Mouse (Mus musculus) forebrain, embryonic 15.5 days (tissue): ENCODE measurements around the gene Emp1. TPM values are rescaled to one million over a fixed set of nuclear protein-coding genes. Genes with fewer than 3 reads are reported as not detected.
A peak's percentile ranks its signal among the peaks of the same experiment; 100 is the strongest.

Experiments
- ATAC-seq: fragments of 200-750 bp; cut with Nextera tagmentation; replicated peaks from 2 replicates; pipeline ENCODE4 v1.8.0; 2017; ENCODE audit warnings: mild to moderate bottlenecking, moderate TSS enrichment, moderate library complexity
- H3K27ac ChIP-seq: fragments of 300-500 bp; sonication (generic); replicated peaks from 2 replicates; pipeline ENCODE4 v1.5.1; 2015; ENCODE audit warnings: mild to moderate bottlenecking, inconsistent platforms
- H3K27me3 ChIP-seq: fragments of 300-500 bp; sonication (generic); 2 replicates; pipeline ENCODE4 v1.6.1; 2015; ENCODE audit warnings: inconsistent platforms
- H3K36me3 ChIP-seq: fragments of 300-500 bp; sonication (generic); 2 replicates; pipeline ENCODE4 v1.6.1; 2015; ENCODE audit warnings: mild to moderate bottlenecking, inconsistent platforms
- H3K4me1 ChIP-seq: fragments of 300-500 bp; sonication (generic); 2 replicates; pipeline ENCODE4 v1.6.1; 2015; ENCODE audit warnings: inconsistent platforms
- H3K4me2 ChIP-seq: fragments of 300-500 bp; sonication (generic); replicated peaks from 2 replicates; pipeline ENCODE4 v1.6.1; 2015; ENCODE audit warnings: mild to moderate bottlenecking, inconsistent platforms
- H3K4me3 ChIP-seq: fragments of 300-500 bp; sonication (generic); 2 replicates; pipeline ENCODE4 v1.5.1; 2015; ENCODE audit warnings: mild to moderate bottlenecking, inconsistent platforms
- H3K9ac ChIP-seq: fragments of 300-500 bp; sonication (generic); replicated peaks from 2 replicates; pipeline ENCODE4 v1.6.1; 2015; ENCODE audit warnings: mild to moderate bottlenecking, inconsistent platforms
- H3K9me3 ChIP-seq: fragments of 300-500 bp; sonication (generic); 2 replicates; pipeline ENCODE4 v1.6.1; 2016; ENCODE audit warnings: inconsistent platforms
- WGBS: fragments of 180-500 bp; shearing (Covaris S2); methylation state at CpG from one replicate; pipeline ENCODE4 v1.1.7; 2015; ENCODE audit warnings: mixed read lengths; 5-methylcytosine and 5-hydroxymethylcytosine counted together
- polyA plus RNA-seq: library from polyadenylated mRNA; unstranded; fragments of >200 nt; fragmentation: Nextera tagmentation; extraction: Ambion mirVana; gene quantifications from 2 replicates; pipeline ENCODE4 v1.2.1, GENCODE M21; 2015

The Emp1 gene
- polyA plus RNA-seq, 1 experiment from 2014 or later, result 5.6 TPM

DNA sequence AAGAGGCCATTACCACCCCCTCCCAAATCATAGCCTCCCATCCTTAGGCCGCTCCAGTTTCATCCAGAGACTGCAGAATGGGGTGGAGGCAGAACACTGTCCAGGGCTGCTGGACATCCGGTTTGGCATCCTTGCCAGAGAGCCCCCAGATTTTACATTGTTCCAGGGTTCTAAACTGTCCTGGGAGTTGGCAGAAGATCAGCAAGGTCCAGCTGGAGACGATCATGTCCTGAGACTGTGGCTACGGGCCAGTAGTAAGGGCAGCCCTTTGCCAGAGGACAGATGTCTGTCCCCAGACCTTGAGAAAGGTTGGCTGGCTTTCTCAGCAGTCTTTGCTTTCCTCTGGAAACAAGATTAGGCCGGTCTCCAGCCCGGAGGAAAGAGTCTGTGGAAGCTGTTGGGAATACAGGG is 2.6 kb downstream of the Emp1 start:
- no peaks in the 10 kb centered on the region for H3K36me3 ChIP-seq
- no peak overlapping the region for H3K4me2 ChIP-seq
- WGBS, result 76% methylated on average over 6 of the region's 6 CpGs
- H3K4me1 ChIP-seq, result peaks cover 30% of the 10 kb centered on the region
- H3K9me3 ChIP-seq, result no peaks in the 10 kb centered on the region
- H3K4me3 ChIP-seq, result no peak overlapping the region
- H3K27me3 ChIP-seq, result no peaks in the 10 kb centered on the region
- no peak overlapping the region for H3K27ac ChIP-seq
- no peak overlapping the region for H3K9ac ChIP-seq
- ATAC-seq, result no peak

DNA sequence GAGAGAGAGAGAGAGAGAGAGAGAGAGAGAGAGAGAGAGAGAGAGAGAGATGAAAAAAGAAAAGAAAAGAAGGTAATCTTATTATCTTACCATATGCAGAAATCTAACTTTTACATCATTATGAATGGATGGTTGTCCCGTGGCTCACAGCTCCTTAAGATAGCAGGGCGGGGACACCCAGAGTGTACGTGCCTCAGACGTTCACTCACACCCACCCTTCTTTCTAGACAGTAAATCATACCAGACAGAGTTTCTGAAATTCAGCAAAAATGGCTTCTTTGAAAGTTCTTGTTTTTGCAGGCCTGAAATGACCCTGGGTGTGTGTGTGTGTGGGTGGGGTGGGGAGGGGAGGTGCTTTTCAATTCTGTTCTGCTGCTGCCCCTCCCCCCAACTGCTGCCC is 3.3 kb downstream of the Emp1 start:
- no peaks in the 10 kb centered on the region for H3K36me3 ChIP-seq
- no peak overlapping the region for H3K9ac ChIP-seq
- no peaks in the 10 kb centered on the region for H3K9me3 ChIP-seq
- no peak overlapping the region for H3K4me2 ChIP-seq
- H3K4me1 ChIP-seq, result peaks cover 30% of the 10 kb centered on the region
- H3K27ac ChIP-seq, result no peak overlapping the region
- no peaks in the 10 kb centered on the region for H3K27me3 ChIP-seq
- no peak overlapping the region for H3K4me3 ChIP-seq
- ATAC-seq, result no peak
- 87% methylated on average over 4 of the region's 4 CpGs for WGBS

DNA sequence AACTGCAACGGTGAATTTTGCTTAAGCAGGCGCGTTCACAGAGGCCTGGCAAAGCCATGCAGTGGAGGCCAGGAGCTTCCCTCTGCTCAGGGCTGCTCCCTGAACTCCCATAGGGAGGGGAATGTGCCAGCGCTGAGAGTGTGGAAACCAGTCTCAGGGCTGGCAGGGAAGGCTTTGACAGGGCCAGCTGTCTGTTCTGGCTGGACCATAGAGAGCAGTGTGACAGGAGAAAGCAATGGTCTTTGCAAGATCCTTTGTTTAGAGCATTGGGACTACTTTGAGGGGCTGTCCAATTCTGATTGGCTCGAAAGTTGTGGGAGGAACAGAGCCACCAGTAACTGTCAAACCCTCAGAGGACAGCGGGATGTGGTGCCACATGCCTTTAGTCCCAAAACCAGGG is 5.9 kb downstream of the Emp1 start:
- no peak overlapping the region for H3K4me2 ChIP-seq
- 49% methylated on average over 6 of the region's 6 CpGs for WGBS
- peaks cover 20% of the 10 kb centered on the region for H3K4me1 ChIP-seq
- no peak overlapping the region for H3K4me3 ChIP-seq
- H3K27ac ChIP-seq, result peak overlapping the region; percentile 9; the same call in 1 of the 2 replicates
- ATAC-seq, result peak; percentile 69
- no peaks in the 10 kb centered on the region for H3K27me3 ChIP-seq
- H3K9ac ChIP-seq, result no peak overlapping the region
- no peaks in the 10 kb centered on the region for H3K9me3 ChIP-seq
- no peaks in the 10 kb centered on the region for H3K36me3 ChIP-seq

DNA sequence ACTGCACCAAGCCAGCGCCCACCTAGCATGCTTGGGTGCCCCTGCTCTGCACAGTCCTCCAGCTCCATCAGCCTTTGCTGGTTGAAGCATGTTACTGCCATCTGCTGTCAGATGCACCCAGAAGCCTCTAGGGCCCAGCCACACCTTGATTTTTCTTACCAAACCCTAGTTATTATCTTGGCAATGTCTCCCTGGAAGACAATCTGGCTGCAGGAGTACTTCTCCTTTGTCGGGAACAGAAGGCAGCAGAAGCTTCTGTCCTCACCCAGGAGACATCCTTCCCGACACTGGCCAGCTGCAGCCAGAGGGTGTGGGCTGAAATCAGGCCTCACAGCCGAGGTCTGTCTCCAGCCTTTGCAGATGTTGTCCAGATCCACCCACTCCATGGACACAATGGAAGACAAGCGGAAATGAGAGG is 7.2 kb downstream of the Emp1 start:
- Histone ChIP-seq H3K4me3 (no peak overlapping the region), H3K36me3 (no peaks in the 10 kb centered on the region), H3K9ac (no peak overlapping the region), H3K27me3 (no peaks in the 10 kb centered on the region), H3K9me3 (no peaks in the 10 kb centered on the region), H3K4me2 (no peak overlapping the region), H3K4me1 (peaks cover 11% of the 10 kb centered on the region), H3K27ac (no peak overlapping the region)
- 68% methylated on average over 5 of the region's 5 CpGs for WGBS
- ATAC-seq, result 0 out of 2 replicates have a peak, but pooled peaks have one; percentile 63

DNA sequence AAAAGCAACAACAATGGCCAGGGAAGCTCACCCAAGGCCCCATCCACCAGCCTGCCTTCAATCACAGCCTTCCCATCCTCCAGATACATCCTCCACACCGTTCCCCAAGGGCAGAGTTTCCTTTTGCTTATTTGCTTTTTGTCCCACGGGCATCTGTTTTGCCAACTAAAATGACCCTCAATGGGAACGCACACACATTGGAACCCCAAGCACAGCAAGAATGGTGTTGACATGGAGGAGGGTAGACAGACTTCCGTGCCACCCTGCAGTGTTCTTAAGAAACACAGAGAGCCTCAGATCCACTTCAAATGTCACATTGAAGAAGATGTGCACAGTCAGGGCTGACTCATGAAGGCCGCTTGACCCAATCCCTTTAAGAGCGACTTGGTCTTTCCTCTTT is 8.6 kb downstream of the Emp1 start:
- no peak overlapping the region for H3K4me2 ChIP-seq
- no peak overlapping the region for H3K9ac ChIP-seq
- no peak overlapping the region for H3K27ac ChIP-seq
- H3K9me3 ChIP-seq, result no peaks in the 10 kb centered on the region
- peaks cover 12% of the 10 kb centered on the region; the same call in 1 of the 2 replicates for H3K4me1 ChIP-seq
- H3K4me3 ChIP-seq, result no peak overlapping the region
- H3K27me3 ChIP-seq, result no peaks in the 10 kb centered on the region
- no peaks in the 10 kb centered on the region for H3K36me3 ChIP-seq
- no peak for ATAC-seq
- 94% methylated on average over 6 of the region's 6 CpGs for WGBS

DNA sequence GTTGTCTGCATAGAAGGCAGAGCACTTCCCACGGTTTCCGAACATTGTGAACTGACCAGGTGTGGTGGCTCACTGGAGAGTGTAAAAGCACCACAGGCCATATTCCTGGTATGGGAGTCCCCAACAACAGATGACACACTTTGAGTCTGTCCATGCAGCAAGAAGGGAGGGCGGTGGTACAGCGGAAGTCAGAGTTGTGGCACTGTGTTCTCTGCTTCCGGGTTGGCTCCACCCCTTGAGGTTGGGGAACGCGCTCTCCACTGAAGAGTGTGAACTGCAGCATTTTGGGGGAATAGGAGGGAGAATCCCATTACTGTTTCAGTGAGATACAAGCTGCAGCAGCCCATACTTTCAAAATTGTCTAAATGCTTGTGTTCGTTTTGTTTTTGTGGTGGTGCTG is 11.0 kb downstream of the Emp1 start:
- Histone ChIP-seq H3K27me3 (no peaks in the 10 kb centered on the region), H3K9me3 (no peaks in the 10 kb centered on the region), H3K9ac (no peak overlapping the region), H3K4me3 (no peak overlapping the region), H3K4me2 (no peak overlapping the region), H3K4me1 (peaks cover 20% of the 10 kb centered on the region), H3K36me3 (no peaks in the 10 kb centered on the region), H3K27ac (no peak overlapping the region)
- whole genome bisulfite sequencing, result 90% methylated on average over 8 of the region's 8 CpGs
- ATAC-seq, result no peak

DNA sequence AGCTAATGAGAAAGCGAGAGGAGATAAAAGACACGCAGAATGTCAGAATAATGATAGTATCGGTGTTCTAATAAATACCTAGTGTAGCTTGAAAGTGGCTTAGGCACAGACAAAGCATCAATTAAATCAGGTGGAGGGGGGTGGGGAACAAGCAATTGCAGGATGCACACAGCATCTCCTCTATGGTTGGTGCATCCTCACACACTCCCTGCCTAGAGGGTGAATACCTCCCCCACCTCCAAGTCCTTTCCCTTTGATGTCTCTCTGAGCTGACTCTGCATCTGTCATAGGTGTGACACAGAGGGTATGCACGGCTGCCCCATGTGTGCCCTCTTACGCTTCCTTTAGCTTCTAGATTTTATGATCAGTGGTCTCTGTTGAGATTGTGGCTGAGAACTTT is 13.5 kb downstream of the Emp1 start:
- Histone ChIP-seq H3K4me3 (no peak overlapping the region), H3K36me3 (no peaks in the 10 kb centered on the region), H3K27ac (no peak overlapping the region), H3K4me2 (no peak overlapping the region), H3K9ac (no peak overlapping the region), H3K4me1 (peaks cover 17% of the 10 kb centered on the region), H3K9me3 (no peaks in the 10 kb centered on the region), H3K27me3 (no peaks in the 10 kb centered on the region)
- peak; percentile 42 for ATAC-seq
- 46% methylated on average over 5 of the region's 5 CpGs for WGBS

DNA sequence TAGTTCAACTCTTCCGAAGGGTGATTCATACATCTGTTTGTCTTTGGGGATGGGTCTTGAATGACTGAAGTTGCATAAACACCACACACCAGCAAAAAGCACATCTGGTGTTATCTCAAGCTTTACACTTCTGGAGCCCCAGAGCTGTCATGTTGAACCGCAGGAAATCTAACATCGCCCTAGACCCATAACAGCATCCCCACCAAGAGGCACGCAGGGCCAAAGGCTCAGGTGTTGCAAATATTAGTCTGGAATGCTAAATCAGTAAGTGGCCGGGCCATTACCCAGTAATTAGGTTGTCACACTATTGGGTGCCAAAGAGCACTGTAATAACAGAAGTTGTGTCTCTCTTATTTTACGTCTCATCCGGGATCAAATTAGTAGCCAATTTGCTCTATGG is 13.9 kb downstream of the Emp1 start:
- H3K4me3 ChIP-seq, result no peak overlapping the region
- WGBS, result 67% methylated on average over 7 of the region's 7 CpGs
- H3K9ac ChIP-seq, result no peak overlapping the region
- no peaks in the 10 kb centered on the region for H3K36me3 ChIP-seq
- no peaks in the 10 kb centered on the region for H3K27me3 ChIP-seq
- no peak overlapping the region for H3K4me2 ChIP-seq
- ATAC-seq, result no peak
- H3K4me1 ChIP-seq, result peaks cover 17% of the 10 kb centered on the region
- no peaks in the 10 kb centered on the region for H3K9me3 ChIP-seq
- H3K27ac ChIP-seq, result no peak overlapping the region

DNA sequence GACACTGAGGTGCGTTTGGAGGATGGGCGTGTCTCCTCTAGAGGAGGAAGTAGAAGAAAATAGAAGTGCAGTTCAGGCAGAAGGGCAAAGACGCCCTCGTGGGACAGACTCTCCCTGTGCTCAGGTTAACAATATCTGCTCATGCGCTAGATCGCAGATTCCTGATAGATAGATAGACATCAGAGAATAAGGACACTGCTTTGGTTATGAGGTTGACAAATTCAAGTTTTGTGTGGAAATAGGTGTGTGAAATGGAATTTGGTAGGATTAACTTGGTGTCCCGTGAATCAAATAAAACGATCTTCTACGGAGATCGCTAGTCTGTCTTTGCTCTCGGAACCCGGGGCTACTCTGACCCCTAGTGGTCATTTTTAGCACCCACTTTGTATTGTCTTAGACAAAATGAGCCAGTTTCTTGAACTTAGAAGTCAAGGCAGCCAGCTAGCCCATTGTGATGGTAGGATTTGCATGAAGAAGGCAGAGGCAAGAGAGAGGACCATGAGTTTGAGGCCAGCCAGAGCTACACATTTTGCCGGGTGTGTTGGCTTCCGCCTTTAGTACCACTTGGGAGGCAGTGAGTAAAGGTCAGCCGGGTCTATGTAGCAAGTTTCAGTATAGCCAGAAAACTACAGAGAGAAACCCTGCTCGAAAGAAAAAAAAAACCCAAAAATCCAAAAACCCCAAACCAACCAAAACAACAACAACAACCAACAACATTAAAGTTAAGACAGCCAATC is 15.4 kb downstream of the Emp1 start:
- Histone ChIP-seq H3K9me3 (no peaks in the 10 kb centered on the region), H3K27ac (no peak overlapping the region), H3K9ac (no peak overlapping the region), H3K4me3 (peak overlapping the region; percentile 24; the same call in 1 of the 2 replicates), H3K27me3 (no peaks in the 10 kb centered on the region), H3K4me2 (peak overlapping the region; percentile 42), H3K4me1 (peaks cover 17% of the 10 kb centered on the region), H3K36me3 (no peaks in the 10 kb centered on the region)
- peak; percentile 39 for ATAC-seq
- 20% methylated on average over 16 of the region's 16 CpGs for WGBS

DNA sequence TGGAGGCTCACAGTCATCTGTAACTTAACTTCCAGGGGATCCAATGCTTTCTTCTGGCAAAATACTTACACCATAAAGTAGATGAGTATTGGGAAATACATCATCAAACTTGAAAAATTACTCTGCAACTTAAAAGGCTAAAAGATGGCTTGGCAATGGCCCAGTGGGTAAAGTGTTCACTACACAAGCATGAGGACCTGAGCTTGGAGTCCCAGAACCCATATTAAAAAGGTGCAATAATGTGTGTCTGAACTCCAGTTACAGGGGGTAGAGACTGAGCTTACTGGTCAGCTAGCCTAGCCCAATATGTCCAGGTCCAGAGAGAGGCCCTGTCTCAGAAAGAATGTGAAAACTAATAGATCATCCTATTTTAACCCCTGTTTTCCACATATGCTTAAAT is 21.6 kb downstream of the Emp1 start:
- Histone ChIP-seq H3K4me3 (no peak overlapping the region), H3K36me3 (no peaks in the 10 kb centered on the region), H3K4me1 (no peaks in the 10 kb centered on the region), H3K27ac (no peak overlapping the region), H3K4me2 (no peak overlapping the region), H3K9me3 (no peaks in the 10 kb centered on the region), H3K27me3 (no peaks in the 10 kb centered on the region), H3K9ac (no peak overlapping the region)
- ATAC-seq, result no peak

DNA sequence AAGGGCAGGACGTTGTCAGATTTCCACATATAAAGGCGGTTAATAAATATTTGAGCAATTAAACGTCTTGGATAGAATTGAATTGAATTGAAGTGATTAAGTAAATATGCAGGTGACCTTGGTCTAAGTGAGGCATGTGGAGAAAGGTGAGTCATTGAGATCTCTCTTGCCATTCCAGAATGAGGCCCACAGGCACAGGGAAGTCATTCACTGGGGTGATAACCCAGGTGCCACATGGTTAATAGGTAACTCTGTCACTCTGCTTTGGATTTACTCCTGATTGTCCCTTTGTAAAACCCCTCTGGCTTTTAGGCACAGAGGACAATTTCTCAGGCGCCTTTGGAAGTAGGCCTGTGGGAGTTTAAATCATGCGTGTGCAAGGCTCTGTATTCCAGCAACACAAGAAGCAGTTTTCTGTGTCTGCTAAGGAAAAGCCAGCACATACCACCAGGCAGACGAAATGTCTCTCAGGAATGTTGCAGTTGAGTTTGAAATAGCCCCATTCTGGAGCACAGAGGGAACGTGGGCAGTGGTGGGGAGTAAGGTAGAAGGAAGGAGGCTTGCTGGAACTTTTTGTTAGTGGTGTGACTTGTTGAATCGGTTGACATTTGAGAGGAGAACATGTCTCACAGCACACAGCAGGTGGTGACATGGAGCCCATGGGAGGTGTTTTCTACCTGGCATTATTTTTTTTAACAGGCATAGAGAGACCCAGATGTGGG is 23.6 kb downstream of the Emp1 start:
- H3K4me3 ChIP-seq, result no peak overlapping the region
- WGBS, result 84% methylated on average over 8 of the region's 8 CpGs

DNA sequence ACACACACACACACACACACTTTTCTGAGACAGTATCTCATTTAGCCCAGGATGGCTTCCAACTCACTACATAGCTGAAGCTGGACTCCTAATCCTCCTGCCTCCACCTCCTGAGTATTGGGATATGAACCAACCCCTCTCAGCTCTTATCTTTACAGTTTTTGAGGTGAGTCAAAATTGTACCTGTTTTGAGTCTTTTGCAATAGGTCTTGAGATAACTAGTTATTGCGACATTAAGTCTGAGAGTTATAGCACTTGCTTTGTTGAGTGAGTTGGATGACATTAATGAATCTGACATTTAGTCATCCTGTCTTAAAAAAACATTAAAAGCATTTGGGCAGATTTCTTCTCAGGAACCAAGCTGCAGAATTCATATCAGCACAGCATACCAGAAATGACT is 25.3 kb downstream of the Emp1 start:
- H3K4me1 ChIP-seq, result no peaks in the 10 kb centered on the region
- no peaks in the 10 kb centered on the region for H3K36me3 ChIP-seq
- 98% methylated on average over 1 of the region's 1 CpGs for WGBS
- ATAC-seq, result no peak
- H3K9ac ChIP-seq, result no peak overlapping the region
- no peak overlapping the region for H3K27ac ChIP-seq
- H3K9me3 ChIP-seq, result no peaks in the 10 kb centered on the region
- no peak overlapping the region for H3K4me3 ChIP-seq
- no peaks in the 10 kb centered on the region for H3K27me3 ChIP-seq
- H3K4me2 ChIP-seq, result no peak overlapping the region

More for the DNA sequence above, 23.6 kb downstream of the Emp1 start:
- ATAC-seq, result no peak
- H3K4me2 ChIP-seq, result no peak overlapping the region
- H3K9ac ChIP-seq, result no peak overlapping the region
- no peaks in the 10 kb centered on the region for H3K9me3 ChIP-seq
- no peaks in the 10 kb centered on the region for H3K27me3 ChIP-seq
- no peaks in the 10 kb centered on the region for H3K4me1 ChIP-seq
- no peaks in the 10 kb centered on the region for H3K36me3 ChIP-seq
- H3K27ac ChIP-seq, result no peak overlapping the region
